Mouse (Mus musculus): ENCODE data around the gene Heg1. TPM values are rescaled to one million over a fixed set of nuclear protein-coding genes. Genes with fewer than 3 reads are reported as not detected.

Gene Heg1
- total and polyA plus RNA-seq, 3 experiments, result 40.8 to 77.1 (median 67.2) TPM

DNA sequence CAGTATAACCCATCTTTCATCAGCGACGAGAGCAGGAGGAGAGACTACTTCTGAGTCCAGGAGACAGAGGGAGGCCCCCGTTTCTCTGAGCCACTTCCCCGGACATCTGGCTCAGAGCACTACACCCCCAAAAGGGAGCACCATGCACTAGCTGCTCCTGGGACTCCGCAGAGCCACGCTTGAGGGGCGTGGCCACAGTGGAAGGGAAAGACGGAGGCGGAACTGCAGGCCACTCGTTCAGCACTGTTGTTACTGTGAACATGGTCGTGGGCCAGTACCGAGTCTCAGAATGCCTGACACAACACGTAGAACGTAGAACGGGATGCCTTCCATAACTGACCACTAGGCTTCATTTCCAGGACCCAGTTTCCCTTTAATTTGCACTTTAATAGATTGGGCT, 82.6 kb downstream of the Heg1 start:
- in situ Hi-C loops (cut with MboI; ENCODE audit: low pct_ligation_motif_present, low pct_unique_long_range_greater_than_20kb, low sequenced_read_pairs), result no loop called here
- H3K9me3 ChIP-seq (replicated peaks; ENCODE audit: low read length), result no peaks in the 10 kb centered on the region
- peaks cover 21 to 61% of the 10 kb centered on the region in 2 experiments for H3K4me1 ChIP-seq (ENCODE audit: control insufficient read depth in 1 of 2, insufficient read depth in 2 of 2)
- H3K27me3 ChIP-seq (replicated peaks), result no peaks in the 10 kb centered on the region
- dilution Hi-C loops (cut with MboI; ENCODE audit: extremely low pct_ligation_motif_present, extremely low pct_unique_long_range_greater_than_20kb, low sequenced_read_pairs), result no loop called here
- no peaks in the 10 kb centered on the region for H3K79me2 ChIP-seq (replicated peaks; ENCODE audit: control insufficient read depth, extremely low read depth, insufficient read depth, poor library complexity, severe bottlenecking)
- no peak overlapping the region for H3K4me2 ChIP-seq (ENCODE audit: insufficient read depth, low read depth, poor library complexity, severe bottlenecking)
- DNase-seq (ENCODE audit: extremely low read depth), result no peak
- peaks cover 40 to 62% of the 10 kb centered on the region in 2 experiments for H3K36me3 ChIP-seq (replicated peaks in 1 of 2; ENCODE audit: control insufficient read depth in 1 of 2, insufficient read depth in 1 of 2, low read length in 1 of 2)
- H3K9ac ChIP-seq (ENCODE audit: insufficient read depth, low read depth), result no peak overlapping the region
- TF ChIP-seq ZC3H11A (IDR thresholded peaks at IDR 0.05; ENCODE audit: low read depth, low read length) (no peak), POLR2AphosphoS2 (IDR thresholded peaks at IDR 0.05; ENCODE audit: low read depth, low read length) (0 out of 2 replicates have a peak, but pooled peaks have one; percentile 34)
- H3K27ac ChIP-seq (ENCODE audit: insufficient read depth, low read depth), result no peak overlapping the region
- no peak overlapping the region for H3K4me3 ChIP-seq (replicated peaks in 1 of 3; ENCODE audit: low read depth in 2 of 3, low read length in 2 of 3, poor library complexity in 1 of 3)

GRCm38 (mm10) chr16:33768491-33769278, 84.5 kb downstream of the Heg1 start:
- peaks cover 4% of the 10 kb centered on the region for H3K9me3 ChIP-seq (replicated peaks; ENCODE audit: low read length)
- H3K4me1 ChIP-seq (ENCODE audit: control insufficient read depth in 1 of 2, insufficient read depth in 2 of 2), result peaks cover 21 to 55% of the 10 kb centered on the region in 2 experiments
- dilution Hi-C loops (cut with MboI; ENCODE audit: extremely low pct_ligation_motif_present, extremely low pct_unique_long_range_greater_than_20kb, low sequenced_read_pairs) (no loop called here), in situ Hi-C loops (cut with MboI; ENCODE audit: low pct_ligation_motif_present, low pct_unique_long_range_greater_than_20kb, low sequenced_read_pairs) (no loop called here)
- H3K4me3 ChIP-seq (replicated peaks in 1 of 3; ENCODE audit: low read depth in 2 of 3, low read length in 2 of 3, poor library complexity in 1 of 3), result no peak overlapping the region
- no peak overlapping the region for H3K9ac ChIP-seq (ENCODE audit: insufficient read depth, low read depth)
- H3K27me3 ChIP-seq (replicated peaks), result no peaks in the 10 kb centered on the region
- H3K27ac ChIP-seq (ENCODE audit: insufficient read depth, low read depth), result 0 out of 2 replicates have a peak overlapping the region, but pooled peaks have one; percentile 7
- H3K36me3 ChIP-seq (replicated peaks in 1 of 2; ENCODE audit: control insufficient read depth in 1 of 2, insufficient read depth in 1 of 2, low read length in 1 of 2), result peaks cover 25 to 43% of the 10 kb centered on the region in 2 experiments
- DNase-seq (ENCODE audit: extremely low read depth), result no peak
- no peak for TF ChIP-seq MXI1 (IDR thresholded peaks at IDR 0.05; ENCODE audit: low read depth, low read length)
- TF ChIP-seq CHD2 (IDR thresholded peaks at IDR 0.05; ENCODE audit: low read length), result no peak
- no peak for TF ChIP-seq HCFC1 (IDR thresholded peaks at IDR 0.05; ENCODE audit: low read depth, low read length)
- TF ChIP-seq BHLHE40 (IDR thresholded peaks at IDR 0.05; ENCODE audit: low read depth, low read length), result no peak
- TF ChIP-seq POLR2AphosphoS2 (IDR thresholded peaks at IDR 0.05; ENCODE audit: low read depth, low read length), result peak; percentile 11; the same call in 1 of the 2 replicates
- no peak for TF ChIP-seq GABPA (IDR thresholded peaks at IDR 0.05; ENCODE audit: insufficient replicate concordance, low read depth, low read length)
- peak; percentile 90 for TF ChIP-seq TCF12 (IDR thresholded peaks at IDR 0.05; ENCODE audit: low read depth, low read length)
- TF ChIP-seq TBP (conservative IDR thresholded peaks at IDR 0.05; ENCODE audit: low read depth, low read length), result no peak
- H3K4me2 ChIP-seq (ENCODE audit: insufficient read depth, low read depth, poor library complexity, severe bottlenecking), result no peak overlapping the region
- H3K79me2 ChIP-seq (replicated peaks; ENCODE audit: control insufficient read depth, extremely low read depth, insufficient read depth, poor library complexity, severe bottlenecking), result no peaks in the 10 kb centered on the region

DNA sequence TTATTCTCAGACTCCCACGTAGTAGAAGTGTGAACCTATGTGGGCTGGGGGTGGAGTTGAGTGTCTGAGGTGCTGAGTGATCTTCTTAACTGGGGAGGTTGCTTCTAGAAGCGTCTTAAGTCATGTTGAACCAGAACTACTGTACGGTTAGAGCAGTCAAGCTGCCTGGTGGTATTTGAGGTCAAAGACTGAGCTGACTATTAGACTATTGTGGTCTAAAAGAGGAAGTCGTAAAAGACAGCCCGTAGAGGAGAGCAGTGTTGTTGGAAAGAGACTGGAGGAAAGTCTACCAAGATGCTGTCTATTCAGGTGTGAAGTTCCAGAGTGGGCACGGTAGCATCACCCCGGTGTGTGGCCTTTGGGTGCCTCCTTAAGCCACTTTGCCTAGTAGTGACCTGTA, 85.7 kb downstream of the Heg1 start:
- in situ Hi-C loops (cut with MboI; ENCODE audit: low pct_ligation_motif_present, low pct_unique_long_range_greater_than_20kb, low sequenced_read_pairs), result no loop called here
- Histone ChIP-seq H3K36me3 (replicated peaks in 1 of 2; ENCODE audit: control insufficient read depth in 1 of 2, insufficient read depth in 1 of 2, low read length in 1 of 2) (peaks cover 21 to 32% of the 10 kb centered on the region in 2 experiments), H3K4me3 (replicated peaks in 1 of 3; ENCODE audit: low read depth in 2 of 3, low read length in 2 of 3, poor library complexity in 1 of 3) (no peak overlapping the region)
- TF ChIP-seq E2F4 (IDR thresholded peaks at IDR 0.05; ENCODE audit: insufficient replicate concordance, low read depth, low read length), result no peak
- TF ChIP-seq ZMIZ1 (IDR thresholded peaks at IDR 0.05; ENCODE audit: low read depth, low read length), result peak; percentile 71
- peak; percentile 25; the same call in 1 of the 2 replicates for TF ChIP-seq NRF1 (IDR thresholded peaks at IDR 0.05; ENCODE audit: low read depth, low read length)
- TF ChIP-seq TCF12 (IDR thresholded peaks at IDR 0.05; ENCODE audit: low read depth, low read length), result peak; percentile 78
- TF ChIP-seq UBTF (IDR thresholded peaks at IDR 0.05; ENCODE audit: low read depth, low read length), result 0 out of 2 replicates have a peak, but pooled peaks have one; percentile 28
- no peak; the same call in 1 of the 2 replicates for TF ChIP-seq HCFC1 (IDR thresholded peaks at IDR 0.05; ENCODE audit: low read depth, low read length)
- TF ChIP-seq MAX (IDR thresholded peaks at IDR 0.05; ENCODE audit: low read length), result no peak; the same call in 1 of the 2 replicates
- peak; percentile 23; the same call in 1 of the 2 replicates for TF ChIP-seq ZNF384 (IDR thresholded peaks at IDR 0.05; ENCODE audit: low read depth, low read length)
- TF ChIP-seq MXI1 (IDR thresholded peaks at IDR 0.05; ENCODE audit: low read depth, low read length), result no peak; the same call in 1 of the 2 replicates
- 0 out of 2 replicates have a peak, but pooled peaks have one; percentile 23 for TF ChIP-seq NELFE (IDR thresholded peaks at IDR 0.05; ENCODE audit: low read depth, low read length)
- no peak for TF ChIP-seq POLR2A (IDR thresholded peaks at IDR 0.05; ENCODE audit: low read depth, low read length)
- peak; percentile 96 for TF ChIP-seq EP300 (IDR thresholded peaks at IDR 0.05; ENCODE audit: low read length)
- TF ChIP-seq POLR2AphosphoS2 (IDR thresholded peaks at IDR 0.05; ENCODE audit: low read depth, low read length), result 0 out of 2 replicates have a peak, but pooled peaks have one; percentile 12
- peak; percentile 85 for TF ChIP-seq BHLHE40 (IDR thresholded peaks at IDR 0.05; ENCODE audit: low read depth, low read length)
- peak; percentile 83 for TF ChIP-seq IRF4 (IDR thresholded peaks at IDR 0.05; ENCODE audit: low read depth, low read length)
- peak; percentile 41; the same call in 1 of the 2 replicates for TF ChIP-seq ELF1 (IDR thresholded peaks at IDR 0.05; ENCODE audit: low read depth, low read length)
- TF ChIP-seq MAFK (IDR thresholded peaks at IDR 0.05; ENCODE audit: insufficient replicate concordance, low read length), result peak; percentile 95
- TF ChIP-seq ETS1 (conservative IDR thresholded peaks at IDR 0.05; ENCODE audit: low read depth, low read length), result peak; percentile 69

More for the DNA sequence above, 85.7 kb downstream of the Heg1 start:
- Histone ChIP-seq H3K9me3 (replicated peaks; ENCODE audit: low read length) (peaks cover 4% of the 10 kb centered on the region), H3K4me2 (ENCODE audit: insufficient read depth, low read depth, poor library complexity, severe bottlenecking) (peak overlapping the region; percentile 3; the same call in 1 of the 2 replicates), H3K9ac (ENCODE audit: insufficient read depth, low read depth) (no peak overlapping the region), H3K27ac (ENCODE audit: insufficient read depth, low read depth) (peak overlapping the region; percentile 61; the same call in 1 of the 2 replicates), H3K79me2 (replicated peaks; ENCODE audit: control insufficient read depth, extremely low read depth, insufficient read depth, poor library complexity, severe bottlenecking) (no peaks in the 10 kb centered on the region), H3K27me3 (replicated peaks) (no peaks in the 10 kb centered on the region), H3K4me1 (ENCODE audit: control insufficient read depth in 1 of 2, insufficient read depth in 2 of 2) (peaks cover 21 to 52% of the 10 kb centered on the region in 2 experiments)
- peak; percentile 96 for DNase-seq (ENCODE audit: extremely low read depth)
- dilution Hi-C loops (cut with MboI; ENCODE audit: extremely low pct_ligation_motif_present, extremely low pct_unique_long_range_greater_than_20kb, low sequenced_read_pairs), result no loop called here

Measured in CH12.LX (cell line).